Mouse (Mus musculus) hindbrain, postnatal 0 days (tissue): Measurements from ENCODE around the gene Dnah14. TPM values are rescaled to one million over a fixed set of nuclear protein-coding genes. Genes with fewer than 3 reads are reported as not detected.

Experiments
- ATAC-seq: fragments of 200-750 bp; cut with Nextera tagmentation; 2 replicates; pipeline ENCODE4 v1.8.0; 2017; ENCODE audit warnings: mild to moderate bottlenecking, moderate TSS enrichment, moderate library complexity
- DNase-seq: peaks from one replicate; pipeline ENCODE4 v3.0.0-alpha.2; 2015; ENCODE audit warnings: low spot score
- H3K27ac ChIP-seq: fragments of 300-500 bp; sonication (generic); 2 replicates; pipeline ENCODE4 v1.5.1; 2014; ENCODE audit warnings: mild to moderate bottlenecking
- H3K27me3 ChIP-seq: fragments of 300-500 bp; sonication (generic); 2 replicates; pipeline ENCODE4 v1.6.1; 2014; ENCODE audit warnings: low read length, mixed read lengths; ENCODE audit not compliant: insufficient read depth
- H3K36me3 ChIP-seq: fragments of 300-500 bp; sonication (generic); 2 replicates; pipeline ENCODE4 v1.6.1; 2014; ENCODE audit warnings: low read length, mixed read lengths; ENCODE audit not compliant: insufficient read depth
- H3K4me1 ChIP-seq: fragments of 300-500 bp; sonication (generic); 2 replicates; pipeline ENCODE4 v1.6.1; 2014; ENCODE audit warnings: antibody characterized with exemption, low read length, mixed read lengths; ENCODE audit not compliant: insufficient read depth
- H3K4me2 ChIP-seq: fragments of 300-500 bp; sonication (generic); 2 replicates; pipeline ENCODE4 v1.6.1; 2014; ENCODE audit warnings: low read depth, mild to moderate bottlenecking, low read length, moderate library complexity, mixed read lengths
- H3K4me3 ChIP-seq: fragments of 300-500 bp; sonication (generic); 2 replicates; pipeline ENCODE4 v1.5.1; 2014; ENCODE audit warnings: low read length
- H3K9ac ChIP-seq: fragments of 300-500 bp; sonication (generic); replicated peaks from 2 replicates; pipeline ENCODE4 v1.6.1; 2014; ENCODE audit warnings: mild to moderate bottlenecking, low read length, moderate library complexity, mixed read lengths
- H3K9me3 ChIP-seq: fragments of 300-500 bp; sonication (generic); 2 replicates; pipeline ENCODE4 v1.6.1; 2016; ENCODE audit warnings: low read length, mixed read lengths
- CTCF ChIP-seq: IDR thresholded peaks from 2 replicates; pipeline ENCODE4 v1.5.1; 2016; ENCODE audit warnings: antibody characterized with exemption, control low read depth, low read depth
- whole genome bisulfite sequencing: fragments of 180-500 bp; shearing (Covaris S2); extraction: QIAGEN DNeasy Blood & Tissue Kit; methylation state at CpG from one replicate; pipeline ENCODE4 v1.1.7; 2014; 5-methylcytosine and 5-hydroxymethylcytosine counted together
- polyA plus RNA-seq: library from polyadenylated mRNA; unstranded; fragments of >200 nt; fragmentation: Nextera tagmentation; extraction: Ambion mirVana; gene quantifications from 2 replicates; pipeline ENCODE4 v1.2.1, GENCODE M21; 2015
- total RNA-seq: library from RNA; depleted of rRNA; stranded (reverse); fragments of >200 nt; gene quantifications from 2 replicates; pipeline ENCODE4 v1.2.3, GENCODE M21; 2014

Gene Dnah14
- total and polyA plus RNA-seq, 2 experiments from 2014 or later, result 0.05 to 0.80 TPM

- no peak for ATAC-seq
- Histone ChIP-seq H3K36me3 (no peaks in the 10 kb centered on the region), H3K27ac (no peak overlapping the region), H3K27me3 (no peaks in the 10 kb centered on the region), H3K4me3 (no peak overlapping the region), H3K4me1 (peaks cover 8% of the 10 kb centered on the region; the same call in 1 of the 2 replicates), H3K4me2 (no peak overlapping the region), H3K9ac (no peak overlapping the region), H3K9me3 (no peaks in the 10 kb centered on the region)
- 79% methylated on average over 10 of the region's 10 CpGs for WGBS
- TF ChIP-seq CTCF, result no peak
- no peak for DNase-seq
Observed at GRCm38 (mm10) chr1:181559655-181560054, 16.7 kb upstream of the Dnah14 start.

GRCm38 (mm10) chr1:181560325-181560724 lies 16.0 kb upstream of the Dnah14 start:
- Histone ChIP-seq H3K36me3 (no peaks in the 10 kb centered on the region), H3K4me2 (no peak overlapping the region), H3K9ac (no peak overlapping the region), H3K9me3 (no peaks in the 10 kb centered on the region), H3K4me1 (peaks cover 8% of the 10 kb centered on the region; the same call in 1 of the 2 replicates), H3K4me3 (no peak overlapping the region), H3K27me3 (no peaks in the 10 kb centered on the region), H3K27ac (no peak overlapping the region)
- no peak for TF ChIP-seq CTCF
- DNase-seq (no peak), ATAC-seq (no peak)
- WGBS, result 91% methylated on average over 6 of the region's 6 CpGs

- no peak for ATAC-seq
- peaks cover 8% of the 10 kb centered on the region; the same call in 1 of the 2 replicates for H3K4me1 ChIP-seq
- no peak for DNase-seq
- H3K27me3 ChIP-seq, result no peaks in the 10 kb centered on the region
- no peak overlapping the region for H3K27ac ChIP-seq
- H3K9ac ChIP-seq, result no peak overlapping the region
- H3K9me3 ChIP-seq, result no peaks in the 10 kb centered on the region
- no peaks in the 10 kb centered on the region for H3K36me3 ChIP-seq
- no peak for TF ChIP-seq CTCF
- H3K4me2 ChIP-seq, result no peak overlapping the region
- 40% methylated on average over 9 of the region's 9 CpGs for WGBS
- no peak overlapping the region for H3K4me3 ChIP-seq
Observed at GRCm38 (mm10) chr1:181560896-181561767, 15.2 kb upstream of the Dnah14 start.

- no peak overlapping the region for H3K27ac ChIP-seq
- no peak overlapping the region for H3K4me2 ChIP-seq
- WGBS, result 20% methylated on average over 8 of the region's 8 CpGs
- no peak overlapping the region for H3K4me3 ChIP-seq
- no peak overlapping the region for H3K9ac ChIP-seq
- H3K36me3 ChIP-seq, result no peaks in the 10 kb centered on the region
- no peak for ATAC-seq
- H3K27me3 ChIP-seq, result no peaks in the 10 kb centered on the region
- peaks cover 8% of the 10 kb centered on the region; the same call in 1 of the 2 replicates for H3K4me1 ChIP-seq
- TF ChIP-seq CTCF, result no peak
- peak; percentile 44 for DNase-seq
- no peaks in the 10 kb centered on the region for H3K9me3 ChIP-seq
Observed at GRCm38 (mm10) chr1:181561768-181562444, 14.5 kb upstream of the Dnah14 start.

DNA sequence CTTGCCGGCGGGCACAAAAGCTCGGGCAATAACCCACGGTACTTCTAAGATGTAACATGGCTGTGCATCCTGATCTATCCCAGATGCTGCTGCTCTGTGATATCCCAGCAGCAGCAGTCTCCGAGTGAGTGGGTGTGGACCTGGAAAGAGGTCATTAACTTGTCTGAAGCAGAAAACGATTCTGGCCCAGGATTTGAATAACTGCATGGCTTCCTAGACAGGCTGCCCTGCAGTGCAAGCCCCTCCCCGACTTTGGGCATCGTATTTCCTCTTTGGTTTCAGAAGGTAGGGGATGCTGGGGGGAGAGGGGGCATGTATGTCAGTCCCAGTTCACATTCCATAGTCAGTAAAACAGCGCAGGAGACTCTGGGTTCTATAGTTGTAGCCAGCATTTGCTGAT lies 6.9 kb upstream of the Dnah14 start:
- Histone ChIP-seq H3K36me3 (no peaks in the 10 kb centered on the region), H3K4me3 (no peak overlapping the region), H3K27ac (no peak overlapping the region), H3K9ac (no peak overlapping the region), H3K9me3 (no peaks in the 10 kb centered on the region), H3K4me2 (no peak overlapping the region), H3K4me1 (no peaks in the 10 kb centered on the region), H3K27me3 (no peaks in the 10 kb centered on the region)
- DNase-seq (no peak), ATAC-seq (no peak)
- whole genome bisulfite sequencing, result 81% methylated on average over 9 of the region's 9 CpGs
- no peak for TF ChIP-seq CTCF

- DNase-seq (peak; percentile 61), ATAC-seq (peak; percentile 79; the same call in 1 of the 2 replicates)
- Histone ChIP-seq H3K27me3 (no peaks in the 10 kb centered on the region), H3K9ac (no peak overlapping the region), H3K4me1 (no peaks in the 10 kb centered on the region), H3K4me3 (no peak overlapping the region), H3K4me2 (0 out of 2 replicates have a peak overlapping the region, but pooled peaks have one; percentile 19), H3K9me3 (no peaks in the 10 kb centered on the region), H3K27ac (no peak overlapping the region), H3K36me3 (no peaks in the 10 kb centered on the region)
- TF ChIP-seq CTCF, result no peak
- 58% methylated on average over 8 of the region's 8 CpGs for WGBS
Observed at GRCm38 (mm10) chr1:181583152-181583551, 6.8 kb downstream of the Dnah14 start.
